Mouse (Mus musculus): ENCODE results near the gene Pms2. TPM values are rescaled to one million over a fixed set of nuclear protein-coding genes. Genes with fewer than 3 reads are reported as not detected.

The Pms2 gene
- total RNA-seq, 2 experiments from 2014 or later = 5.8 to 7.8 TPM

Other genes starting within 250 kb of the Pms2 start
- 10 to 100 TPM in 1 of 2 experiments, 1 to 10 TPM in 1; 6.7 to 11.0 TPM for gene Usp42, start 177.7 kb upstream of the Pms2 start, total RNA-seq (2021)
- gene Eif2ak1, start 92.2 kb upstream of the Pms2 start, total RNA-seq (2021) = 10 to 100 TPM; 23.6 to 23.8 TPM
- not detected for gene Ankrd61, start 12.3 kb upstream of the Pms2 start, total RNA-seq (2021)
- gene Aimp2, start 117 bp upstream of the Pms2 start, total RNA-seq (2021) = 100 to 1,000 TPM in 1 of 2 experiments, 10 to 100 TPM in 1; 86.1 to 101 TPM
- under 1 TPM in 1 of 2 experiments, not detected in 1; 0.52 TPM for gene Gm42421, start 18.2 kb downstream of the Pms2 start, total RNA-seq (2021)
- gene Rsph10b, start 23.1 kb downstream of the Pms2 start, total RNA-seq (2021) = 1 to 10 TPM; 1.2 to 1.5 TPM
- 10 to 100 TPM; 30.8 to 33.1 TPM for gene Ccz1, start 104.9 kb downstream of the Pms2 start, total RNA-seq (2021)
- gene Ocm, start 116.7 kb downstream of the Pms2 start, total RNA-seq (2021) = not detected
- gene Lmtk2, start 190.5 kb downstream of the Pms2 start, total RNA-seq (2021) = 10 to 100 TPM; 12.5 to 13.8 TPM

Data from gastrocnemius, postnatal 10 days (tissue).